Mouse (Mus musculus): ENCODE data around the gene Cdip1.

The Cdip1 gene

DNA sequence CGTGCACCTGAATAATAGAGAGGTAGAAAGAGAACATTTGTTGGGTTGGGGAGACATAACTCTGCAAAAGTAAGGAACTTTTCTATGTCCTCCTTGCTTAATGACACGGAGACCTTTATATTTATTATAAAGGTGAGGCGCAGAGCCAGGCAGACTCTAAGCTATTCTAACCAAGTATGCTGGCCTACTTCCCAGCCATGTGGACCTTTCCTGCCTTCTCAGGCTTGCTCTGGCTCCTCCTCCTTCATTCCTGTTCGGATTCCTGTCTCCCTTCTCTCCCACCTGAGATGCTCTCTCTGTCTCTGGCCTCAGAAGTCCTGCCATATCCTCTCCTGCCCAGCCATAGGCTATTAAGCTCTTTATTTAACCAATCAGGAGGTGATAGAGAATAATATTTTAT is 64.8 kb downstream of the Cdip1 start:
- in situ Hi-C loops (cut with MboI; ENCODE audit: unreplicated experiment in 2 of 2), result loop anchor here (5.0 to 10.0 kb wide), 2 partner anchors 52 to 60 kb away; no protein-coding TSS in a partner anchor

GRCm38 (mm10) chr16:4722915-4723209 is 67.2 kb downstream of the Cdip1 start:
- in situ Hi-C loops (cut with MboI; ENCODE audit: unreplicated experiment in 2 of 2), result loop anchor here in 1 of 2 experiments (10.0 kb wide), 1 partner anchor 62 kb away; no protein-coding TSS in a partner anchor

DNA sequence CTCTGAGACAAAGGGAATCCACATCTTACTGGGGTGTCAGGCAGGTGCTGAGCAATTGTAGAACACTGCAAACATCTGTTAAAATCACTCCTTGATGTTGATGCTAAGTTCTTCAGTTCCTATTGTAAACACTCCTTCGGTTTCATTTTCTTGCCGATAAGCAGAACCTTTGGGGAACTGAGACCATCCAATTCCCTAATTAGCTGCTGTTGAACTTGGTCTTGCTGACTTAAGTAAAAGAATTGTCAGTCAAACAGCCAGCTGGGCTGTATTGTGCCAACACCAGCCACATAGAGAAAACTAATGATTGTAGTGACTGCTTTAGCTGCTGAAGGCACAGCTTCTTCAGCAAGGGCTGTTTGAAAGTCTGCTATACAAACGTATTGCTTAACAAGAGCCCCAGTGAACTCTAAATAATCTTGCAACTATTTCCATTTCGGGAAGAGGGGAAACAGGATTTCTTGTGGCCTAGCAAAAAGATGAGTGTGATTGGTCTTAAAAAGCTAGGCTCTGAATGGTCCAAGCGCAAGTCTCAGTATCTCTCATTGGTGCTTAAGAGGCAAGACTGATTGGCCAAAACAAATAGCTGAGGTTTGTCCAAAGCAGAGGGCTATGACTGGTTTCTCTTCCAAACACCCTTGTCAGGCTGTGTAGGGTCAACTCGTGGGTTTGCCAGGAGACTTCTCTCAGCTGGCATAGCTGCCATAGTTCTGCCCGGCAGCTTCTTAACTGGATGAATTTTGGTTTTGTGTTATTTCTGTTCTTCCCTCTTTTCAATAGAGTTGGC is 67.8 kb downstream of the Cdip1 start:
- in situ Hi-C loops (cut with MboI; ENCODE audit: unreplicated experiment in 2 of 2), result loop anchor here in 1 of 2 experiments (10.0 kb wide), 1 partner anchor 62 kb away; no protein-coding TSS in a partner anchor

DNA sequence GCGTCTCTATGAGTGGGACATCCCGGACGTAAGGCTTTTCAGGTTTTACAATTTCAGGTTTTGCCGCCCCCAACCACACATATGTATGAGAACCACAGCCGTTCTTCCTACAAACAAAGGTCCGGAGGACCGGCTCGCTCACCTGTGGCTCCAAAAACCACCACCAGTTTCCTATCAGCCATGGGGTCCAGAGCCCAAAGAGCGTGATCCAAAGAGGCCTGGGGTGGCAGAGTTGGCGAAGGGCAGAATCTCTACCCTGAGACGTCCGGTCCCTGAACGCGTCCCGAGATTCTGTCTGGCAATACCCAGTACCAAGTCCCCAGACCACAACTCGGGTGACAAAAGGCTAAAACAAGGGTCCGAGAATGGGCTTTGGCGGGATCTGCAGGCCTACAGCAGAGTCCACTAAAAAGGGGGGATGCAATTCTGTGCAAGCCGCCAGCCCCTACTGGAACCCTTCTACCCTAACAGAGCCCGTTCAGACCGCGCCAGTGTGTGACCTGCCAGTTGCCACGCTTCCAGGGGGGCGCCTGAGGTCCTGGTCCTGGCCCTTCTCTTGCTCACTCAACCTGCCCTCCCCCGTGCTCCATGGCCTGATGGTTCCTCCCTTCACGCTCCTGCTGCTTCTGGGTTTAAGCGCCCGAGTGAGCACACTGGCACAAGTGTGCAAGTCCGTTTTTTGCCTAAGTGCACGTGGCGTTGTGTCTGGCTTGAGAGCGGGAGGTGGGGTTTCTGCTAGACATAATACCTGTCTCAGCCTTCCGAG is 71.2 kb downstream of the Cdip1 start, which contains the start of gene Nmral1:
Gene Nmral1 (minus strand): TSS at position 604 of the 766 bp plus-strand sequence.
- in situ Hi-C loops (cut with MboI; ENCODE audit: unreplicated experiment in 2 of 2), result loop anchor here in 1 of 2 experiments (5.0 kb wide), 2 partner anchors 47 to 102 kb away; no protein-coding TSS in a partner anchor

DNA sequence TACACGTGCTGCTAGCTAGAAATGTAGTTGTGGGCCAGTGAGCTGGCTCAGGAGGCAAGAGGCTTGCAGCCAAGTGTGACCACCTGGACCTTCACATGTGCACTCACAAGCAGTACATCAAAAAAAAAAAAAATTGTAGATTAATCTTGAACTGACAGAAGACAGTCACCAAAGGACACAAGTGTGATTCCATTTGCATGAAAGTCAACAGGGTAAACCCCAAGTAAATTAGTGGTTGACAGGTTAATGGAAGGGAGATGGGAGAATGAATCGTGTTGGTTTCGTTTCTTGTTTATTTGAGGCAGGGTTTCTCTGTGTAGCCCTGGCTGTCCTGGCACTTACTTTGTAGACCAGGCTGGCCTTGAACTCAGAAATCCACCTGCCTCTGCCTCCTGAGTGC is 72.2 kb downstream of the Cdip1 start:
- in situ Hi-C loops (cut with MboI; ENCODE audit: unreplicated experiment in 2 of 2), result loop anchor here in 1 of 2 experiments (5.0 kb wide), 2 partner anchors 46 to 101 kb away; no protein-coding TSS in a partner anchor

DNA sequence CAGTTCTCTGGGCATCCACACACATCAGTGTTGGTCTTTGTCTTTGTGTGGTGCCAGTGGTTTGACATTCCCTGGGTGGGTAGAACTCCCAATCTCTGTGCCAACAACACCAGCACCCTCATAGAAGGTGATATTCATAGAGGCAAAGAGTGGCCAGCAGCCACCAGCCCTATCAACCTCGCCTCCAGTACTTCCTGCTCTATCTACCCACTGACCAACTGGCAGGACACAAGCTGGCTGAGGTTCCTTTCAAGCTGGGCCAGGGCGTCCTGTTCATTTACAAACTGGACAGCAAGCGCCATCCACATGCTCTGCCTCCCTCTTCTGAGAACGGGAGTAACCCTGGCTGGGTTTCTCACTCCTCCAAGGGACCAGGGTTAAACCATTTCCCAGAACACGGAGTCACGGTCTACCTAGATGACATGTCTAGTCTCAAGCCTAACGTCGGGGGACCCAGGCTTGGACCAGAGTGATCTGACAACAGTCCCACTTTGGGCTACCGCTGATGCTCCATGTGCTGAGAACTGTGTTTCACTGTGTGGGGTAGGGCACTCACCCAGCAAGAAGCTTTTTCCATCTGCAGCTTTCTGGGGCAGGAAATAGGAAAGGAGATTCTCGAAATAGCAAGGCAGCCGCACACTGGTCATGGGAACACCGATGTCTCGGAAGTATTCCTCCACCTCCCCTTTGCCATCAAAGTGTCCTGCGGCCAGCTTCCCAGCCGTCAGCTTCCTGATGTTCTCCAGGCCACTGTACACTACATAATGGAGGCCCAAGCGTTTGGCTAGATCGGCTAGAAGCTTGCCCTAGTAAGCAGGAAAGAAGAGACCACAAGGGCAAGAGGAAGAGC is 76.0 kb downstream of the Cdip1 start:
- in situ Hi-C loops (cut with MboI; ENCODE audit: unreplicated experiment in 2 of 2), result no loop called here

DNA sequence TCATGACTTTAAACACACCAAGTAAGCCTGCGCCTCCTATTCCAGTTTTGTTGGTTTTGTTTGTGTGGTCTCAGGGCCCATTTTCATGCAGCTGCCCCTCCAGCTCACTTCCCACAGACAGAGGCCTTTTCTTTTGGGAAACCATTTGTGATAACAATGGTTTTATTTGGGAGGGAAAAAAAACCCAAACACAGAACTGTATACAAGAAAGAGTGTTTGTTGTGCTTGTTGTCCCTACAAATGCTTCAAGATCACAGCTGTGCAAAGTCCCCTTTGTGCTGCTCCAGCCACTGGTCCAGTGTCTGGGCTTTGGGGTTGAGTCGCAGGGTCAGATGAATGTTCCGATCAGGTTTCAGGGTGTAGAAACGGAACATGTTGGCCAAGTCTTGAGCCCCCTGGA is 78.9 kb downstream of the Cdip1 start:
- in situ Hi-C loops (cut with MboI; ENCODE audit: unreplicated experiment in 2 of 2), result no loop called here

- in situ Hi-C loops (cut with MboI; ENCODE audit: unreplicated experiment in 2 of 2), result no loop called here
Measured at GRCm38 (mm10) chr16:4705541-4705940, 84.6 kb downstream of the Cdip1 start.

DNA sequence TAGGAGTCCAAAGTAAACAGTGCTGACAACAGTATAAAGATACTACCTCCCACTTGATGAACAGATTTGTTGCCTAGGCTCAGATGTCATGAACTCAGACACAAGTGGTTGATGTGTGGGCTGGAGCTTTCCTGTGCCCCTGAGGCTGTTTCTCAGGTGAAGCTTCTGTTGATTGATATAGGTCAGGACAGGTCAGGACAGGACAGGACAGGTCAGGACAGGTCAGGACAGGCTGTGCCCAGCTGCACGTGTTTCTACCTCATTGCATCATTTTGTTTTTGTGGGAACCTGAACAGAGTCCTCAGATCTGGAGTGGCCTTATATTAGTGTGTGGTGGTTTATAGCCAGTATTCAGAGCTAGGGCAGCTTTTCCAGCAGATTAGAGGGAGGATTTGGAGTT is 87.4 kb downstream of the Cdip1 start:
- in situ Hi-C loops (cut with MboI; ENCODE audit: unreplicated experiment in 2 of 2), result no loop called here

DNA sequence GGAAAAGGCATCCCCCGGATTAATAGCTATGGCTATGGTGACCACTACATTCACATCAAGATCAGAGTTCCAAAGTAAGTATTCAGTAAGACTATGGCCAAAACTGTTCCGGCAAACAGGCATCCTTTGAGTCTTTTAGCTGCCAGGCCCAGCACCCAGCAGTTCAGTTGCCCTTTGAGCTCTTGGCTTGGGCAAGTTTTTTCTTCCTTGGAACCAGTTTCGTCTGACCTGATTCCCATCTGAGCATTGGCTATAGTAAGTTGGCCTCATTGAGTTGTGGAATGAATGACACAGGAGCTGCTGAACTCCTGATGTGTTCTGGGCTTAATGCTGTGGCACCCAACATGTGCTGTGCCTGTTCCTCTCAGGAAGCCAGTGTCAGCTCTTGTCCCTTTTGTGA is 88.9 kb downstream of the Cdip1 start:
- in situ Hi-C loops (cut with MboI; ENCODE audit: unreplicated experiment in 2 of 2), result no loop called here

All from v-Abl transformed pro-B cells (cell line).